Mouse (Mus musculus): Measurements from ENCODE around the gene Rxfp1. TPM values are rescaled to one million over a fixed set of nuclear protein-coding genes. Genes with fewer than 3 reads are reported as not detected.
A peak's percentile ranks its signal among the peaks of the same experiment; 100 is the strongest.
"Not testable (repeated sequence)": the region's sequence is repeated elsewhere in the genome, so short reads cannot be mapped to it uniquely, and the experiment has no call there.

The Rxfp1 gene
- total RNA-seq (2021) = 1 to 10 TPM in 1 of 2 experiments, under 1 TPM in 1; 0.51 to 2.2 TPM
- long read RNA-seq, experiment 1, partial matches to known transcripts = 0 of 3 reads
- long read RNA-seq, experiment 1, other reads (novel, unspliced or antisense) = 3 of 3 reads
- long read RNA-seq, experiment 2, partial matches to known transcripts = 0 of 1 reads
- long read RNA-seq, experiment 2, other reads (novel, unspliced or antisense) = 1 of 1 reads

DNA sequence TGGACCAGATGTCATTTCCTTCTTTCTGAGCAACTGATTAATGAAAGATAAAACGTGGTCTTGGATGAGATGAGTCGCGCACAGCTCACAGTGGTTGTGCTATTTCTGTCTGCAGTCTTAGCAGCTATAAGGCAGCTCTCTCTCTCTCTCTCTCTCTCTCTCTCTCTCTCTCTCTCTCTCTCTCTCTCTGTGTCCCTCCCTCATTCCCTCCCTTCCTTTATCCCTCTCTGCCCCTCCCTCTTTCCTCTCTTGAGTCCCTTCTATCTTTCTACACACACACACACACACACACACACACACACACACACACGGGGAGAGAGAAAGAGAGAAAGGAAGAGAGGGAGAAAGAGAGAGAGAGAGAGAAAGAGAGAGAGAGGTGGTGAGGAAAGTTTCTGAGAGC lies at the start of gene Rxfp1:
Rxfp1 (minus strand) TSS at position 101 of the 400 bp plus-strand sequence.
- no peak for DNase-seq

DNA sequence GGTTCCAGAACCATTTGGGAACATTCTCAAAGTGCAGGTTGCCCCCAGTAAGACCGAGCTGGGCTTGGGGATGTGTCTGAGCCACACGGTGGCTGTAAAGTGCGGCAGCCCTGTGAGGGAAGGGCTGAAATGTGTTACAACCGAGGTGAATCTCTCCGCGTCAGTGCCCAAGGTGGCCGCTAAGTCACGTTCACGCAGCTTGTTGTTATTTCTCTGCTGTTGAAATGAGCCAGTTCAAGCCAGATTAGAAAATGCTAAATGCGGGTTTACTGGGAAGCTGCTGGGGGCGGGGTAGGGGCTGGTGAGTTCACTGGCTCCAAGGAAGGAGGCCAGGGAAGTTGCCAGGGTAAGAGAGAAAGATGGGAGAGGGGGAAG lies 46.7 kb upstream of the Rxfp1 start:
- no peak for DNase-seq

DNA sequence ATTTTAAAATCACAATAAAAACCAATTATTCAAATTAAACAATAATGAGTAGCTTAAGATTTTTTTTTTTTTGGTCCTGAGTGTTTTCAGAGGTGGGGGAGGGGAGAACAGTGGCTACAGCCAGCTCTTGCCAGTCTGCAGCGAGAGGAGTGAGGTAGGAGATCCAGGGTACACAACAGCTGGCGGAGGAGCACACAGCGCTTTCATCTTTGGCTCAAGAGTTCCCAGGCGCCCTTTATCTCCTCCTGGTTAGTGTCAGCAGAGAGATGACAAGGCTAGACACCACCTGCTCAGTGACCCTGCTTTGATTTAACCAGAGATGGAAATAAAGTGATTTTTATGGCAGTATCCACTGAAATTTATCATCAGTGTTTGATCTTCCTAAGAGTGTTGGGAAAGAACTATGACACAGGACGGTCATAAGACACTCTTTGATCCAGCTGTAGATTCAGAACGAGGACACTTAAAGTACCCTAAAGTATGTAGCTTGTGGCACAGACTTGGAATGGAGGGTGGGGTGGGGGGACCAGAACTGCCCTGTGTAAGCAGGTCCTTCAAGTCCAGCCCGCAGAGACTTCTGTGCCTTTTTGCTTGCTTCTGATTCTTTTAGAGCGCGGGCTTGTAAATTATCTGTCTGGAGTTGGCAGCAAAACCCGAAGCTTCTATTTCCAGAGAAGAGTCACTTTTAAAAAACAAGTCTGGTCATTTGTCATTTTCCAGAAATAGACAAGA lies 46.1 kb upstream of the Rxfp1 start:
- DNase-seq = no peak

DNA sequence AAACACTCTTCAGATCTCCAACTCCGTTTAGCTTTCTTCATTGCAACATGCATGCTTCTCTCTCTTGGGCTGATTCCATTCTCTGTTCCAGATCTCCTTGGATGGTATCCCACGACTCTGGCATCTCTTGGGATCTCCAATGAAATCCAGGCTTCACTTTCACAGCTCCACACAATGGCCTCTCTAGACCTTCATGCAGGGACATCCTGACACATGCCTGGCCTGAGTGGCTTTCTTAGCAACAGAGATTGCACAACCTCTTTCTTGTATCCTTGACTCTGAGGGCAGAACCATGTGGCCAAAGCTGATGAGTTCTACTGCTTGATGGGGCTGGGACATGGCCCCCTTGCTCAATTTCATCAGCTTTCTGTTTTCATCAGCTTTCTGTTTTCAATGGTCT lies 35.0 kb upstream of the Rxfp1 start:
- peak; percentile 32 for DNase-seq

DNA sequence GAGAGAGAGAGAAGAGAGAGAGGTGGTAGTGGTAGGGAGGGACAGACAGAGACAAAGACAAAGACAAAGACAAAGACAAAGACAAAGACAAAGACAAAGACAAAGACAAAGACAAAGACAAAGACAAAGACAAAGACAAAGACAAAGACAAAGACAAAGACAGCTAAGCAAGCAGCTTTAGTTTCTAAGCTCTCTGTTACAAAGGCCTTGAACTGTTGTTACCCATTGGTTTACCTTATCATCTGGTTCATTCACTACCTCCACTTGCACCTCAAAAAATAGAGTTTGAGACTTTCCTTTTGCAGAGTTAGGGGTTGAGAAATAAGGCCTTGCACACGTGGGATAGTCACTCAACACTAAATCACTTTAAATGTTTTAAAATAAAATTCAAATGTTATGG lies 16.1 kb upstream of the Rxfp1 start:
- no peak for DNase-seq

GRCm38 (mm10) chr3:79746585-79746984 lies 8.9 kb upstream of the Rxfp1 start:
- DNase-seq = no peak

GRCm38 (mm10) chr3:79745101-79745500 lies 7.4 kb upstream of the Rxfp1 start:
- no peak for DNase-seq

GRCm38 (mm10) chr3:79744415-79744814 lies 6.7 kb upstream of the Rxfp1 start:
- peak; percentile 5 for DNase-seq

GRCm38 (mm10) chr3:79740351-79740750 lies 2.7 kb upstream of the Rxfp1 start:
- DNase-seq = no peak

DNA sequence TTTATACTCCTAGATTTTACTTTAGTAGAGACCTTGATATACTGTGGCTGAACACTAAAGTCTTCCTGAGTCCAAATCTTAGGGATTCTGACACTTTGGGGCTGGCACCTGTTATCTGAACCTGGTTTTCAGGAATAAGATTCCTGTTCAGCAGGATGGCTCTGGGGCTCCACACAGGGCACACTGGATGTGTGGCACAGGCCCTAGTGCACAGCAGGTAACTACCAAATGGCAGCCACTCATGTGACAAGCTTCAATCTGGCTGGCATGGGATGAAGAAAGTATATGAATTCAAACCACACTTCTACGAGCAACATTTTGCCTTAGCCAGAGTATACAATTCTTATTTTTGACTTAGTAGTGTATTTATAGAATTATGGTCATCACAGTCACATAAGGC lies 771 bp upstream of the Rxfp1 start:
- no peak for DNase-seq

GRCm38 (mm10) chr3:79726506-79727075 lies 11.1 kb downstream of the Rxfp1 start:
- DNase-seq = no peak

DNA sequence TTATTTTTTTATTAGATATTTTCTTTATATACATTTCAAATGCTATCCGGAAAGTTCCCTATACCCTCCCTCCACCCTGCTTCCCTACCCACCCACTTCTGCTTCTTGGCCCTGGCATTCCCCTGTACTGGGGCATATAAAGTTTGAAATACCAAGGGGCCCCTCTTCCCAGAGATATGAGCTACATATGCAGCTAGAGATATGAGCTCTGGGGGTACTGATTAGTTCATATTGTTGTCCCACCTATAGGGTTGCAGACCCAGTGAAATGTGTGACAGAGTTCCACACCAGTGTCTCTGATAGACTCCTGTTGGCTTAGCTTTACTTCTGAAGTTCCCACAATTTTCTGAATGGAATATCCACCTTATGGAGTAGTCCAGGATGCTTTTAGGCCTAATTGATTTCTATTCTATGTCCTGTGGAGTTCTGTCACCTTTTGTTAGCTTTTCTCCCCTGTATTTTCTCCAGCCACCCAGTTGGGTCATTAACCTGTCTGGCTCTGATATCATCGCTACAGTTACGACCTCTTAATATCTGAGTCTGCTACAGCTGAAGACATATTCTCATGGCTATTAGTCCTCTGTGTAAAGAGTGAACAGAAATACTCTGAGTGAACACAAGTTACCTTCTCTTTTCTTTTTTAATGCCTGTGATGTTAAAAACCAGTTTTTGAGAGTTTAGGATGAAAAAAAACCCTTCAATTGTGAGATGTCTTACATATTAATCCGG lies 16.8 kb downstream of the Rxfp1 start:
- no peak for DNase-seq

DNA sequence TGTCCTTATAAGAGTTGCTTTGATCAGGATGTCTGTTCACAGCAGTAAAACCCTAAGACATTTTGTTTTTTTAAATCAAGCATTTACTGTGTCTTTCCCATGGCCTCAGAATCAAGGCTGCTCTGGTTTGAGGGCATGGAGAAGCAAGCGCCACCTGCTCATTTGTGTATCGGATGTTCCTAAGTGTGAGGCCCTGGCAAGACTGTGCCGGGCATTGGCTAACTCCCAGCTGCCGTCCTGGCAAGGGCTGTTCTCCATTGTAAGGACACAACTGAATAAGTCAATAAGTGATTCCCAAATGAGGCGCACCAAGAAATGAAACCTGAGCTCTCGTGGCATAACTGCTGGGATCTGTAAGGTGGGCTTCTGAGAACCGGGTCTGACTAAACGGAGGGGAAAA lies 31.2 kb downstream of the Rxfp1 start:
- no peak for DNase-seq

DNA sequence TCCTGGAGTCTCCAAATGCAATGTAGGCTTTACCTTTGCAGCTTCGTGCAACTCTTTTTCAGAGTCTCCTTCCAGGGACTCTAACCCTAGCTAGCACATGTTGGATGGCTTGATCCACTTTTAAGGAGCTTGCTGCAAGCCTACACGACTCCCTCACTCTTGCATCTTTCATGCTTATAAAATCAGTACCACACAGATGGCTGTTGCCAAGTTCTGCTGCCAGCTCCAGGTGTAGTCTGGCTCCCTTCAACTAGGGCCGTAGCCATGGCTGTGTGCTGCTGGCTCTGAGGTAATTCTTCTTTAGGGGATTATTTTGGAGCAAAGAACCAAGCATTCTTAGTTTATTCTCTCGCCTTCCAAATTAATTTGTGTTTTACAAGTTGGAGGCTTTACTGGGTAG lies 34.5 kb downstream of the Rxfp1 start:
- DNase-seq = no peak

DNA sequence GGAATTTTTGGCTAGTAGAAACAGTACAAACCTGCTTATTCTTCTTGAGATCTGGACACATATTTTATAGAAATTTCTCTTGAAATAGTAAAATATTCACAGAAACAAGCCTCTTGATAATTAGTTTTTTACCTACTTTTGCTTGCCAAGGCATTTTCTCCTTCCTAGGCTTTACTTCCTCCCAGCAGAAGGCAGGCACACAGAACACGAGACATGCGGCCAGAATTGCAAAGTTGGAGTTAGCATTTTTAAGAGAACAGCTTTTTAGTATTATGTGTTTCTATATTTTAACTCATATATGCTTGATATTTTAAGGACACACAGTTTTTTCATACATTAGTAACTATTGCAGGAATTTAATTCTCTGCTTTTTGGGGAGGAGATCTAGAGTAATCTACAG lies 45.7 kb downstream of the Rxfp1 start:
- DNase-seq = no peak

GRCm38 (mm10) chr3:79690111-79690651 lies 47.5 kb downstream of the Rxfp1 start:
- no peak for DNase-seq

GRCm38 (mm10) chr3:79688101-79688500 lies 49.6 kb downstream of the Rxfp1 start:
- not testable (repeated sequence) for DNase-seq

- no peak for DNase-seq
Measured at GRCm38 (mm10) chr3:79683529-79683928, 54.2 kb downstream of the Rxfp1 start.

GRCm38 (mm10) chr3:79682351-79683132 lies 55.1 kb downstream of the Rxfp1 start:
- peak; percentile 18 for DNase-seq

- DNase-seq = no peak
Measured at GRCm38 (mm10) chr3:79676411-79676810, 61.3 kb downstream of the Rxfp1 start.

GRCm38 (mm10) chr3:79674641-79675040 lies 63.0 kb downstream of the Rxfp1 start:
- no peak for DNase-seq

GRCm38 (mm10) chr3:79673082-79673481 lies 64.6 kb downstream of the Rxfp1 start:
- DNase-seq = peak; percentile 79

All from adrenal gland, postnatal 10 days (tissue).